Mouse (Mus musculus) heart, adult 9 months (tissue): ENCODE data around the gene Gm8871.
"Not testable (repeated sequence)": the region's sequence is repeated elsewhere in the genome, so short reads cannot be mapped to it uniquely, and the experiment has no call there.

Source experiments
- DNase-seq, 2 experiments: peaks; one replicate each; pipeline ENCODE4 v3.0.0; 2022; ENCODE audit warnings: low spot score in 2 of 2

The Gm8871 gene

DNA sequence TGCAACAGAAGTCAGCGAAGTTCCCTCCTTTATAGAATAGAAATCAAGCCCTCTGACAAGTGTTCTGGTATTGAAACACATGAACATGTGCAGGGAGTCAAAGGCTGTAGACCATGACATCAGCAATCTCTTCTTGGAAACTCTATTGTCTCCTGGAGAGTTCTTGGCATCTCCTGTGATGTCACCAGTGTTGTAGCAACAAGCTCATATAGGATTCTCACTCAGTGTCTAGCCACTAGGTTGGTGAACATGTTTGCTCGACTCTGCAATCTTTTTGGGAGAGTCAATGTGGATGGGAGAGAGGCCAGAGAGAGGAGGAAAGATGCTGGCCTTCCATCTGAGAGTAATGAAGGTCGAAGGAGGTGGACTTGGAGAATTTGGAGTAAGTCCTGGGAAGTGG, at the start of gene Gm8871, which contains the start of gene Gm8857:
Gene Gm8871, plus strand, starts transcription at position 301 of the 400 bp plus-strand sequence.
Gene Gm8857, plus strand, starts transcription at position 303 of the 400 bp plus-strand sequence.
- not testable (repeated sequence) for DNase-seq

DNA sequence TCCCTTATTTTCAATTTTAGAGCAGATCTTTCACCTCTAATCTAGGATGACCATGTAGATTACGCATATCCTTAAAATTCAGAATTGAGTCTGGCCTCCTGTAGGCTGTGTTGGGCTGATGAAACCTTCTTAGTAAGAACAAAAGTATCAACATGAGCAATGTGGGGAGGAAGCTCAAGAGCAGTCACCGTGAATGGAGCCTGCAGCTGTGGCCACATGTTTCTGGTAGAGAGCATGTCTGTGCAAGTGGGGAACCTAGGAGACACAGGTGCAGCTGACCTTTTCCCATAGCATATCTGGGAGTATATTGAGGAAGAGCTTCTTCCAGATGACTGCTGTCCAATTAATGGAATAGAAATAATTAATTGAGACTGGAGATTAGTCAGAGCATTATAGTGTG, 5.9 kb downstream of the Gm8871 start:
- not testable (repeated sequence) for DNase-seq

DNA sequence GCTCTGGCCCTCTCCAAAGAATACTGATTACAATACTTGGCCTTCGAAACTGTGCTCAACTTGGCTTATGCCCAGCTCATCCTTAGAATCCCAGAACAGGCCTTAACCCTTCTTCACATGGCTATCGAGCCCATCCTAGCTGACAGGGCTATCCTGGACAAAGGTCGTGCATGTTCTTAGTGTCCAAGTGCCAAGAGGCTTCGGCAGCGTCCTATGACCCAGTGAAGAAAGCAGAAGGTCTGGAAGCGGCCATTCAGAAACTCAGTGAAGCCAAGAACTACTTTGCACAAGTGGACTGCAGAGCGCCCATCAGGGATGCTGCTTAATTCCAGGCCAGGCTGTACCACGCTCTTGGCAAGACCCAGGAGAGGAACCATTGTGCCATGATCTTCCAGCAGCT, 10.5 kb downstream of the Gm8871 start:
- not testable (repeated sequence) for DNase-seq
